Mouse (Mus musculus): ENCODE results near the gene Zfp62.

GRCm38 (mm10) chr11:49265101-49265500 lies 62.0 kb downstream of the Zfp62 start:
- TF ChIP-seq ZNF384 (IDR thresholded peaks at IDR 0.05; ENCODE audit: low read depth, low read length), result no peak
- TF ChIP-seq ZC3H11A (IDR thresholded peaks at IDR 0.05; ENCODE audit: borderline replicate concordance, low read depth, low read length), result no peak
- no peak for TF ChIP-seq MAFK (IDR thresholded peaks at IDR 0.05; ENCODE audit: insufficient read depth, low read depth, low read length)
- TF ChIP-seq CHD2 (IDR thresholded peaks at IDR 0.05; ENCODE audit: low read depth, low read length), result no peak
- TF ChIP-seq HCFC1 (IDR thresholded peaks at IDR 0.05; ENCODE audit: borderline replicate concordance, insufficient read depth, low read length), result no peak

Measured in ES-E14 (cell line).